ENCODE assay signal across 28 mouse cellular contexts in the genomic region with DNA sequence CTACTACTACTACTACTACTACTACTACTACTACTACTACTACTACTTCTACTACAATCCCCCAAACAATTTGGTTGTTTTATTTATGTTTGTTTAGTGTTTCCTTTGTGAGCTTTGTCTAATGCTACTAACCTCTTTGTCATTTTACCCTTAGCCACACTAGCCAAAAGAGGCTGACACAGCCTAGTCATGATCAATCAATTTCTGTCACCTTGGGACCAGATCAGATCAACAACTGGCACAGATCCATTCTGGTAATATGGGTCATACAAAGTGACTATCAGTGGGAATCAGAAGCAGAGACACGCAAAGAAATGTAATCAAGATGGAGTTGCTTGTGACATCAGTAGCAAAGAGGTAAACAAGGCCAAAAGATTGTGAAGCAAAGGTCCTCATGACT. TPM values are rescaled to one million over a fixed set of nuclear protein-coding genes. Genes with fewer than 3 reads are reported as not detected.
A peak's percentile ranks its signal among the peaks of the same experiment; 100 is the strongest.
DNase-seq lines count a peak whose midpoint lies in the region; ATAC-seq and TF ChIP-seq lines count a peak whose summit lies in the region.
"Had no signal": no experiment of that assay in that cellular context is flagged by ENCODE, and none has a peak within 500 bp of the region (broad histone marks: within the 10 kb centered on the region; RNA-seq: fewer than 3 reads in every experiment).

No protein-coding gene starts in this region.

- 68% methylated on average over 1 of the region's 1 CpGs for WGBS in heart, embryonic 10.5 days
- 20% methylated on average over 1 of the region's 1 CpGs for WGBS in liver, adult 2 months
- WGBS in liver, embryonic 12.5 days (ENCODE audit: insufficient replicate concordance): 63% methylated on average over 1 of the region's 1 CpGs
- WGBS in liver, embryonic 11.5 days: 85% methylated on average over 1 of the region's 1 CpGs
- 67% methylated on average over 1 of the region's 1 CpGs for WGBS in liver, postnatal 0 days (ENCODE audit: insufficient replicate concordance)
- WGBS in neural tube, embryonic 15.5 days: 97% methylated on average over 1 of the region's 1 CpGs

- no peak for TF ChIP-seq CTCF in liver, adult 2 months (IDR thresholded peaks at IDR 0.05; ENCODE audit: low read depth, low read length)
- no peak for TF ChIP-seq CTCF in liver, postnatal 0 days (IDR thresholded peaks at IDR 0.05; ENCODE audit: low read depth)

- TF ChIP-seq EP300 in liver, postnatal 0 days (IDR thresholded peaks at IDR 0.05; ENCODE audit: low read depth): no peak

- no peaks in the 10 kb centered on the region for H3K27me3 ChIP-seq in heart, embryonic 10.5 days (ENCODE audit: insufficient read depth, poor library complexity, severe bottlenecking)
- no peaks in the 10 kb centered on the region for H3K27me3 ChIP-seq in liver, adult 2 months (ENCODE audit: control insufficient read depth, insufficient read depth, low read length)
- no peaks in the 10 kb centered on the region for H3K27me3 ChIP-seq in liver, embryonic 12.5 days (replicated peaks)
- H3K27me3 ChIP-seq in liver, embryonic 11.5 days (replicated peaks; ENCODE audit: control insufficient read depth, insufficient read depth, low read length): no peaks in the 10 kb centered on the region
- H3K27me3 ChIP-seq in liver, postnatal 0 days (ENCODE audit: insufficient read depth, low read length): no peaks in the 10 kb centered on the region
- no peaks in the 10 kb centered on the region for H3K27me3 ChIP-seq in neural tube, embryonic 15.5 days (replicated peaks)
- H3K27me3 ChIP-seq: CH12.LX had no signal

- H3K9me3 ChIP-seq in heart, embryonic 10.5 days: no peaks in the 10 kb centered on the region; the same call in 1 of the 2 replicates
- H3K9me3 ChIP-seq in liver, embryonic 12.5 days (replicated peaks): 0 out of 2 replicates have a peak, but pooled peaks cover 2% of the 10 kb centered on the region
- no peaks in the 10 kb centered on the region for H3K9me3 ChIP-seq in liver, embryonic 11.5 days (ENCODE audit: control insufficient read depth, low read length)
- peaks cover 7% of the 10 kb centered on the region; the same call in 1 of the 2 replicates for H3K9me3 ChIP-seq in liver, postnatal 0 days (ENCODE audit: low read length)
- 0 out of 2 replicates have a peak, but pooled peaks cover 4% of the 10 kb centered on the region for H3K9me3 ChIP-seq in neural tube, embryonic 15.5 days (replicated peaks)
- H3K9me3 ChIP-seq: G1E had no signal

- DNase-seq in heart, adult 11 months: peak; percentile 29
- no peak for DNase-seq in heart, embryonic 10.5 days (ENCODE audit: low spot score)
- DNase-seq in liver, adult 2 months (ENCODE audit: extremely low read depth, low read depth, low spot score): peak; percentile 83
- peak; percentile 1 for DNase-seq in liver, embryonic 11.5 days (ENCODE audit: low spot score)
- no peak for DNase-seq in liver
- no peak for DNase-seq in liver, postnatal 0 days
- DNase-seq: adrenal gland, adult 2 months; adrenal gland, adult 8-10 months; adrenal gland, postnatal 10 days; adrenal gland, postnatal 14 days; adrenal gland, postnatal 25 days; adrenal gland, postnatal 36 days; B cell, adult 2 months; cerebellum, adult 11 months; cerebellum, adult 11-12 months had no signal

- no peak overlapping the region for H3K27ac ChIP-seq in heart, embryonic 10.5 days
- H3K27ac ChIP-seq in liver, adult 2 months (replicated peaks; ENCODE audit: insufficient read depth, low read depth, low read length): no peak overlapping the region
- no peak overlapping the region for H3K27ac ChIP-seq in liver, embryonic 12.5 days
- no peak overlapping the region for H3K27ac ChIP-seq in liver, embryonic 11.5 days (ENCODE audit: low read depth, low read length)
- H3K27ac ChIP-seq in liver, postnatal 0 days (ENCODE audit: low read depth): no peak overlapping the region
- no peak overlapping the region for H3K27ac ChIP-seq in neural tube, embryonic 15.5 days (replicated peaks)

- H3K4me3 ChIP-seq in heart, embryonic 10.5 days: no peak overlapping the region
- H3K4me3 ChIP-seq in liver, adult 2 months (ENCODE audit: insufficient read depth, low read depth, low read length): no peak overlapping the region
- no peak overlapping the region for H3K4me3 ChIP-seq in liver, embryonic 12.5 days
- H3K4me3 ChIP-seq in liver, embryonic 11.5 days (ENCODE audit: low read depth, low read length): no peak overlapping the region
- no peak overlapping the region for H3K4me3 ChIP-seq in liver, postnatal 0 days (ENCODE audit: low read depth, low read length)
- H3K4me3 ChIP-seq in neural tube, embryonic 15.5 days (replicated peaks): no peak overlapping the region

- TF ChIP-seq POLR2A in liver, adult 2 months (IDR thresholded peaks at IDR 0.05; ENCODE audit: extremely low read depth, insufficient read depth, low read length): no peak

- no peaks in the 10 kb centered on the region for H3K79me2 ChIP-seq in liver, adult 2 months (ENCODE audit: control insufficient read depth, insufficient read depth, low read length)

- no peak overlapping the region for H3K9ac ChIP-seq in liver, adult 2 months (ENCODE audit: low read depth, low read length)
- no peak overlapping the region for H3K9ac ChIP-seq in liver, embryonic 12.5 days
- H3K9ac ChIP-seq in liver, embryonic 11.5 days (ENCODE audit: low read depth, low read length): no peak overlapping the region
- no peak overlapping the region for H3K9ac ChIP-seq in liver, postnatal 0 days (replicated peaks)
- H3K9ac ChIP-seq in neural tube, embryonic 15.5 days (replicated peaks): no peak overlapping the region

- no peak for ATAC-seq in liver, embryonic 12.5 days
- ATAC-seq in liver, embryonic 11.5 days (replicated peaks; ENCODE audit: low FRiP score): no peak
- ATAC-seq in liver, postnatal 0 days: peak; percentile 87
- no peak for ATAC-seq in neural tube, embryonic 15.5 days (ENCODE audit: low FRiP score)
- ATAC-seq: activated CD4-positive, CD25-positive, alpha-beta regulatory T cell, adult 4 months; CD4-positive, CD25-positive, alpha-beta regulatory T cell, adult 4 months; Patski had no signal

- H3K4me2 ChIP-seq in liver, embryonic 12.5 days: no peak overlapping the region
- H3K4me2 ChIP-seq in liver, embryonic 11.5 days: no peak overlapping the region
- no peak overlapping the region for H3K4me2 ChIP-seq in liver, postnatal 0 days (ENCODE audit: low read depth, low read length)
- no peak overlapping the region for H3K4me2 ChIP-seq in neural tube, embryonic 15.5 days

- H3K4me1 ChIP-seq in heart, embryonic 10.5 days: no peaks in the 10 kb centered on the region
- peaks cover 7% of the 10 kb centered on the region for H3K4me1 ChIP-seq in liver, adult 2 months (ENCODE audit: control insufficient read depth, insufficient read depth, low read length)
- no peaks in the 10 kb centered on the region for H3K4me1 ChIP-seq in liver, embryonic 12.5 days
- H3K4me1 ChIP-seq in liver, embryonic 11.5 days (replicated peaks; ENCODE audit: control insufficient read depth, insufficient read depth, low read length): no peaks in the 10 kb centered on the region
- H3K4me1 ChIP-seq in liver, postnatal 0 days (ENCODE audit: insufficient read depth): no peaks in the 10 kb centered on the region
- no peaks in the 10 kb centered on the region for H3K4me1 ChIP-seq in neural tube, embryonic 15.5 days

- no peaks in the 10 kb centered on the region for H3K36me3 ChIP-seq in heart, embryonic 10.5 days
- no peaks in the 10 kb centered on the region for H3K36me3 ChIP-seq in liver, adult 2 months (ENCODE audit: control insufficient read depth, insufficient read depth, low read length)
- no peaks in the 10 kb centered on the region for H3K36me3 ChIP-seq in liver, embryonic 12.5 days
- H3K36me3 ChIP-seq in liver, embryonic 11.5 days (ENCODE audit: control insufficient read depth, insufficient read depth, low read length): no peaks in the 10 kb centered on the region
- H3K36me3 ChIP-seq in liver, postnatal 0 days (replicated peaks; ENCODE audit: insufficient read depth, low read length): no peaks in the 10 kb centered on the region
- no peaks in the 10 kb centered on the region for H3K36me3 ChIP-seq in neural tube, embryonic 15.5 days
- H3K36me3 ChIP-seq: G1E had no signal

RNA-seq across cellular contexts. Expression of a gene that starts 38.0 kb away (rescaled TPM):
- polyA plus RNA-seq in heart, embryonic 10.5 days (2016; fragmentation: Nextera tagmentation; extraction: Ambion mirVana): not detected in 2 replicates
- total RNA-seq in liver, adult 2 months (2014; rRNA removed): not detected in 2 replicates
- polyA plus RNA-seq in liver, adult 2 months (2012; rRNA removed): not detected in 2 replicates
- polyA plus RNA-seq in liver, embryonic 12.5 days (2016; fragmentation: Nextera tagmentation; extraction: Ambion mirVana): not detected in 2 replicates
- not detected in 2 replicates for polyA plus RNA-seq in liver, embryonic 11.5 days (2014; fragmentation: Nextera tagmentation; extraction: Ambion mirVana)
- not detected in 2 replicates for polyA plus RNA-seq in liver, postnatal 0 days (2015; fragmentation: Nextera tagmentation; extraction: Ambion mirVana)
- polyA plus RNA-seq in neural tube, embryonic 15.5 days (2015; fragmentation: Nextera tagmentation; extraction: Ambion mirVana): not detected in 2 replicates
- total RNA-seq: adrenal gland, adult 18-20 months; adrenal gland, adult 2 months; adrenal gland, adult 8-10 months; adrenal gland, postnatal 10 days; adrenal gland, postnatal 14 days; adrenal gland, postnatal 25 days; adrenal gland, postnatal 36 days; adrenal gland, postnatal 4 days; CH12.LX; ES-E14; MEL had no signal
- polyA plus RNA-seq: activated CD4-positive, CD25-positive, alpha-beta regulatory T cell, adult 4 months; adrenal gland, adult 2 months; brain, embryonic 14.5 days; C2C12; CD4-positive, CD25-positive, alpha-beta regulatory T cell, adult 4 months; G1E; Patski had no signal

Comparison
In these comparisons a context has a peak if more than half of its experiments do, and no peak if none do; other contexts are left out.
1. DNase-seq: peak in heart, adult 11 months (single experiment), liver, adult 2 months (single experiment) and liver, embryonic 11.5 days (single experiment); none in heart, embryonic 10.5 days (single experiment), liver (single experiment) and liver, postnatal 0 days (single experiment).